Mouse (Mus musculus): Measurements from ENCODE around the gene Slc25a45. TPM values are rescaled to one million over a fixed set of nuclear protein-coding genes. Genes with fewer than 3 reads are reported as not detected.
A peak's percentile ranks its signal among the peaks of the same experiment; 100 is the strongest.

Slc25a45 gene
- polyA plus RNA-seq, 1 experiment from 2014 or later = 10.2 TPM

GRCm38 (mm10) chr19:5864710-5865398 is 12.8 kb upstream of the Slc25a45 start:
- no peak overlapping the region for H3K4me2 ChIP-seq (replicated peaks; ENCODE audit: low read depth, low read length)
- no peaks in the 10 kb centered on the region for H3K27me3 ChIP-seq (replicated peaks; ENCODE audit: insufficient read depth, low read length)
- DNase-seq (ENCODE audit: low spot score) (no peak), ATAC-seq (no peak)
- H3K9me3 ChIP-seq (ENCODE audit: low read length) = no peaks in the 10 kb centered on the region
- WGBS = 87% methylated on average over 20 of the region's 20 CpGs
- no peaks in the 10 kb centered on the region for H3K4me1 ChIP-seq (ENCODE audit: insufficient read depth, low read depth, low read length)
- no peak overlapping the region for H3K4me3 ChIP-seq (ENCODE audit: low read depth, low read length)
- peaks cover 61% of the 10 kb centered on the region for H3K36me3 ChIP-seq (ENCODE audit: insufficient read depth, low read length)
- H3K27ac ChIP-seq (ENCODE audit: low read length) = no peak overlapping the region
- no peak overlapping the region for H3K9ac ChIP-seq (replicated peaks; ENCODE audit: low read depth)
- TF ChIP-seq EP300 (IDR thresholded peaks at IDR 0.05) (no peak), CTCF (IDR thresholded peaks at IDR 0.05) (no peak)

- TF ChIP-seq CTCF (IDR thresholded peaks at IDR 0.05) = no peak
- WGBS = 77% methylated on average over 6 of the region's 6 CpGs
- Histone ChIP-seq H3K4me1 (ENCODE audit: insufficient read depth, low read depth, low read length) (peaks cover 12% of the 10 kb centered on the region), H3K4me3 (ENCODE audit: low read depth, low read length) (no peak overlapping the region), H3K4me2 (replicated peaks; ENCODE audit: low read depth, low read length) (no peak overlapping the region), H3K36me3 (ENCODE audit: insufficient read depth, low read length) (peaks cover 43% of the 10 kb centered on the region), H3K9me3 (ENCODE audit: low read length) (no peaks in the 10 kb centered on the region), H3K27ac (ENCODE audit: low read length) (no peak overlapping the region), H3K9ac (replicated peaks; ENCODE audit: low read depth) (no peak overlapping the region), H3K27me3 (replicated peaks; ENCODE audit: insufficient read depth, low read length) (no peaks in the 10 kb centered on the region)
- ATAC-seq = no peak
- DNase-seq (ENCODE audit: low spot score) = no peak
Observed at GRCm38 (mm10) chr19:5868096-5868495, 9.5 kb upstream of the Slc25a45 start.

GRCm38 (mm10) chr19:5871273-5871672 is 6.3 kb upstream of the Slc25a45 start:
- DNase-seq (ENCODE audit: low spot score) (peak; percentile 87), ATAC-seq (peak; percentile 80)
- no peaks in the 10 kb centered on the region for H3K27me3 ChIP-seq (replicated peaks; ENCODE audit: insufficient read depth, low read length)
- H3K4me3 ChIP-seq (ENCODE audit: low read depth, low read length) = no peak overlapping the region
- TF ChIP-seq CTCF (IDR thresholded peaks at IDR 0.05) (no peak), EP300 (IDR thresholded peaks at IDR 0.05) (no peak)
- peaks cover 18% of the 10 kb centered on the region for H3K4me1 ChIP-seq (ENCODE audit: insufficient read depth, low read depth, low read length)
- H3K27ac ChIP-seq (ENCODE audit: low read length) = peak overlapping the region; percentile 60
- H3K9me3 ChIP-seq (ENCODE audit: low read length) = no peaks in the 10 kb centered on the region
- WGBS = 11% methylated on average over 7 of the region's 7 CpGs
- peak overlapping the region; percentile 36 for H3K4me2 ChIP-seq (replicated peaks; ENCODE audit: low read depth, low read length)
- H3K36me3 ChIP-seq (ENCODE audit: insufficient read depth, low read length) = peaks cover 21% of the 10 kb centered on the region; the same call in 1 of the 2 replicates
- no peak overlapping the region for H3K9ac ChIP-seq (replicated peaks; ENCODE audit: low read depth)

- H3K4me3 ChIP-seq (ENCODE audit: low read depth, low read length) = no peak overlapping the region
- H3K27ac ChIP-seq (ENCODE audit: low read length) = peak overlapping the region; percentile 60
- H3K4me2 ChIP-seq (replicated peaks; ENCODE audit: low read depth, low read length) = peak overlapping the region; percentile 36
- WGBS = 40% methylated on average over 3 of the region's 6 CpGs
- TF ChIP-seq EP300 (IDR thresholded peaks at IDR 0.05) (no peak), CTCF (IDR thresholded peaks at IDR 0.05) (no peak)
- DNase-seq (ENCODE audit: low spot score) (peak; percentile 19), ATAC-seq (peak; percentile 2; the same call in 1 of the 2 replicates)
- H3K9ac ChIP-seq (replicated peaks; ENCODE audit: low read depth) = no peak overlapping the region
- no peaks in the 10 kb centered on the region for H3K27me3 ChIP-seq (replicated peaks; ENCODE audit: insufficient read depth, low read length)
- H3K36me3 ChIP-seq (ENCODE audit: insufficient read depth, low read length) = peaks cover 20% of the 10 kb centered on the region; the same call in 1 of the 2 replicates
- H3K4me1 ChIP-seq (ENCODE audit: insufficient read depth, low read depth, low read length) = peaks cover 18% of the 10 kb centered on the region
- H3K9me3 ChIP-seq (ENCODE audit: low read length) = no peaks in the 10 kb centered on the region
Observed at GRCm38 (mm10) chr19:5871683-5872082, 5.9 kb upstream of the Slc25a45 start.

- Histone ChIP-seq H3K9ac (replicated peaks; ENCODE audit: low read depth) (no peak overlapping the region), H3K36me3 (ENCODE audit: insufficient read depth, low read length) (peaks cover 15% of the 10 kb centered on the region; the same call in 1 of the 2 replicates), H3K4me1 (ENCODE audit: insufficient read depth, low read depth, low read length) (peaks cover 22% of the 10 kb centered on the region), H3K4me2 (replicated peaks; ENCODE audit: low read depth, low read length) (no peak overlapping the region), H3K4me3 (ENCODE audit: low read depth, low read length) (no peak overlapping the region), H3K9me3 (ENCODE audit: low read length) (no peaks in the 10 kb centered on the region), H3K27ac (ENCODE audit: low read length) (0 out of 2 replicates have a peak overlapping the region, but pooled peaks have one; percentile 38), H3K27me3 (replicated peaks; ENCODE audit: insufficient read depth, low read length) (no peaks in the 10 kb centered on the region)
- ATAC-seq (no peak), DNase-seq (ENCODE audit: low spot score) (no peak)
- no peak for TF ChIP-seq EP300 (IDR thresholded peaks at IDR 0.05)
- TF ChIP-seq CTCF (IDR thresholded peaks at IDR 0.05) = no peak
- 67% methylated on average over 4 of the region's 4 CpGs for WGBS
Observed at GRCm38 (mm10) chr19:5872528-5872927, 5.1 kb upstream of the Slc25a45 start.

- Histone ChIP-seq H3K9me3 (ENCODE audit: low read length) (no peaks in the 10 kb centered on the region), H3K4me2 (replicated peaks; ENCODE audit: low read depth, low read length) (0 out of 2 replicates have a peak overlapping the region, but pooled peaks have one; percentile 80), H3K27me3 (replicated peaks; ENCODE audit: insufficient read depth, low read length) (no peaks in the 10 kb centered on the region), H3K27ac (ENCODE audit: low read length) (no peak overlapping the region), H3K36me3 (ENCODE audit: insufficient read depth, low read length) (peaks cover 10% of the 10 kb centered on the region; the same call in 1 of the 2 replicates), H3K4me3 (ENCODE audit: low read depth, low read length) (no peak overlapping the region), H3K9ac (replicated peaks; ENCODE audit: low read depth) (no peak overlapping the region), H3K4me1 (ENCODE audit: insufficient read depth, low read depth, low read length) (peaks cover 22% of the 10 kb centered on the region)
- no peak for ATAC-seq
- 70% methylated on average over 19 of the region's 19 CpGs for WGBS
- TF ChIP-seq CTCF (IDR thresholded peaks at IDR 0.05) (no peak), EP300 (IDR thresholded peaks at IDR 0.05) (no peak)
- DNase-seq (ENCODE audit: low spot score) = no peak
Observed at GRCm38 (mm10) chr19:5872931-5873556, 4.6 kb upstream of the Slc25a45 start.

All from lung, postnatal 0 days (tissue).